Comparison of ENCODE assay signal across 25 mouse cellular contexts in the genomic region with DNA sequence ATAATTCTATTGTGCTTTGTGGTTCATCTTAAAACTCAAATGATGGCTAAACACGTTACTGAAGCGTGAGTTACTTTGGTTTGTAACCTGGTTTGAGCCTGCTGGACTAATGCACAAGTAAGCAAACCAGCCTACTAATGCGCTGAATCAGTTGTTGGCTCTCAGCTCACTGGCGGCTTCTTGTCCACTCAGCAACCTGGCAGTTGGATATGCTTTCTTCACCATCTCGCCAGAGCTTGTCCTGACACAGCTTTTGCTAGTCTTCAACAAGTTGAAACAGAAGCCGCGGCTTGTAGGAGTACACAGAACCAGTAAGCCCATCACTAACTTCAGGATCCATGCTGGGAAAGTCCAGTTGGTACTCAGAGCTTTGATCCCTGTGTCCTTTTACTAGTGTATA. TPM values are rescaled to one million over a fixed set of nuclear protein-coding genes. Genes with fewer than 3 reads are reported as not detected.
DNase-seq lines count a peak whose midpoint lies in the region.
"Had no signal": no experiment of that assay in that cellular context is flagged by ENCODE, and none has a peak within 500 bp of the region (broad histone marks: within the 10 kb centered on the region; RNA-seq: fewer than 3 reads in every experiment).

No protein-coding gene starts in this region.

- H3K79me2 ChIP-seq in macrophage (ENCODE audit: inconsistent target), result peaks cover 22% of the 10 kb centered on the region

- no peaks in the 10 kb centered on the region for H3K36me3 ChIP-seq in macrophage (ENCODE audit: inconsistent target)
- H3K36me3 ChIP-seq: embryonic facial prominence, embryonic 10.5 days; embryonic facial prominence, embryonic 15.5 days; heart, embryonic 15.5 days; liver, embryonic 12.5 days; midbrain, embryonic 13.5 days; neural tube, embryonic 13.5 days; stomach, embryonic 15.5 days had no signal

- no peak overlapping the region for H3K4me3 ChIP-seq in macrophage (ENCODE audit: inconsistent target)
- H3K4me3 ChIP-seq: embryonic facial prominence, embryonic 10.5 days; embryonic facial prominence, embryonic 15.5 days; forebrain, embryonic 13.5 days; heart, embryonic 15.5 days; liver, embryonic 12.5 days; midbrain, embryonic 13.5 days; neural tube, embryonic 13.5 days; stomach, embryonic 15.5 days had no signal

- DNase-seq in kidney, adult 11 months, result peak; percentile 61
- DNase-seq in kidney, postnatal 10 days, result no peak
- peak; percentile 49 to 67 for DNase-seq in kidney, postnatal 25 days
- DNase-seq in kidney, adult 18-20 months, result no peak
- peak; percentile 59 for DNase-seq in gastrocnemius, postnatal 25 days
- no peak for DNase-seq in adipocyte (ENCODE audit: low spot score)
- no peak for DNase-seq in retina, embryonic 14.5 days (ENCODE audit: low spot score)
- DNase-seq: adrenal gland, adult 8-10 months; B cell, adult 2 months; cerebellum, adult 2 months; cerebellum, postnatal 25 days; layer of hippocampus, postnatal 36 days; left cerebral cortex, postnatal 4 days; liver, postnatal 0 days; lung, postnatal 36 days; thymus, postnatal 14 days had no signal

- WGBS in macrophage (ENCODE audit: missing documents), result 93% methylated on average over 7 of the region's 7 CpGs

- H3K27ac ChIP-seq in macrophage, result peak overlapping the region; percentile 67; the same call in 1 of the 2 replicates
- H3K27ac ChIP-seq: embryonic facial prominence, embryonic 10.5 days; embryonic facial prominence, embryonic 15.5 days; forebrain, embryonic 13.5 days; heart, embryonic 15.5 days; midbrain, embryonic 13.5 days; neural tube, embryonic 13.5 days; stomach, embryonic 15.5 days had no signal

RNA-seq across cellular contexts. Expression of a gene that starts 2.5 kb away (rescaled TPM):
- total RNA-seq in gastrocnemius, postnatal 25 days (2021), result 10 to 100 TPM; 39.6 to 48.4 TPM
- total RNA-seq in macrophage (2018; cell fraction: chromatin; rRNA removed), result 100 to 1,000 TPM; 114 to 283 (median 163) TPM
- total RNA-seq in macrophage (2018; cell fraction: cytosol; rRNA removed), result 10 to 100 TPM; 27.9 to 46.3 (median 34.9) TPM
- total RNA-seq in macrophage (2018; cell fraction: nucleus; rRNA removed), result 100 to 1,000 TPM in 10 of 26 experiments, 10 to 100 TPM in 16; 60.5 to 158 (median 90.6) TPM
- polyA plus RNA-seq in macrophage (2018), result 23.7 to 44.8 TPM (median 39.3 TPM) in 3 replicates

RNA-seq across cellular contexts. Expression of a gene that starts 3.7 kb away (rescaled TPM):
- total RNA-seq in gastrocnemius, postnatal 25 days (2021), result 1,000 to 10,000 TPM; 1,156 to 1,193 TPM
- 10 to 100 TPM in 1 of 26 experiments, 1 to 10 TPM in 23, not detected in 2; 1.6 to 24.6 (median 4.6) TPM for total RNA-seq in macrophage (2018; cell fraction: chromatin; rRNA removed)
- 100 to 1,000 TPM; 112 to 172 (median 144) TPM for total RNA-seq in macrophage (2018; cell fraction: cytosol; rRNA removed)
- total RNA-seq in macrophage (2018; cell fraction: nucleus; rRNA removed), result 10 to 100 TPM in 20 of 26 experiments, 1 to 10 TPM in 6; 4.5 to 32.2 (median 15.8) TPM
- polyA plus RNA-seq in macrophage (2018), result 52.1 to 187 TPM (median 175 TPM) in 3 replicates

RNA-seq across cellular contexts. Expression of a gene that starts 15.9 kb away (rescaled TPM):
- not detected for total RNA-seq in gastrocnemius, postnatal 25 days (2021)
- 1 to 10 TPM in 1 of 26 experiments, not detected in 25; 1.1 TPM for total RNA-seq in macrophage (2018; cell fraction: chromatin; rRNA removed)
- total RNA-seq in macrophage (2018; cell fraction: cytosol; rRNA removed), result under 1 TPM in 1 of 26 experiments, not detected in 25; 0.11 TPM
- not detected for total RNA-seq in macrophage (2018; cell fraction: nucleus; rRNA removed)
- not detected in 3 replicates for polyA plus RNA-seq in macrophage (2018)
- total RNA-seq: layer of hippocampus, postnatal 36 days; left cerebral cortex, postnatal 4 days had no signal

Comparison
In these comparisons a context has a peak if more than half of its experiments do, and no peak if none do; other contexts are left out.
1. DNase-seq: peak in kidney, adult 11 months (single experiment), kidney, postnatal 25 days (2 of 2) and gastrocnemius, postnatal 25 days (single experiment); none in kidney, postnatal 10 days (single experiment), kidney, adult 18-20 months (single experiment), adipocyte (single experiment) and retina, embryonic 14.5 days (single experiment).